Mouse (Mus musculus): Measurements from ENCODE around the gene Zfp784. TPM values are rescaled to one million over a fixed set of nuclear protein-coding genes. Genes with fewer than 3 reads are reported as not detected.
"Not testable (repeated sequence)": the region's sequence is repeated elsewhere in the genome, so short reads cannot be mapped to it uniquely, and the experiment has no call there.

Gene Zfp784
- polyA plus RNA-seq, 1 experiment from 2014 or later = 10.8 TPM

GRCm38 (mm10) chr7:5080010-5080751 is 41.9 kb upstream of the Zfp784 start, which contains the start of gene Epn1:
Gene Epn1 (plus strand): TSS chr7:5080235.
- ATAC-seq = peak; percentile 97
- WGBS = 1% methylated on average over 57 of the region's 81 CpGs
- peaks cover 24% of the 10 kb centered on the region for H3K4me1 ChIP-seq (ENCODE audit: control insufficient read depth, insufficient read depth, low read length)
- no peaks in the 10 kb centered on the region for H3K27me3 ChIP-seq (ENCODE audit: control insufficient read depth, insufficient read depth, low read depth, low read length)
- peak within 1 kb of the TSS; percentile 63 for H3K4me2 ChIP-seq (ENCODE audit: low read length)
- peak within 1 kb of the TSS; percentile 96 for H3K9ac ChIP-seq (ENCODE audit: low read depth, low read length)
- H3K36me3 ChIP-seq (ENCODE audit: control insufficient read depth, insufficient read depth, low read length) = peaks cover 13% of the 10 kb centered on the region
- H3K9me3 ChIP-seq (replicated peaks; ENCODE audit: control insufficient read depth, low read length, poor library complexity, severe bottlenecking) = no peaks in the 10 kb centered on the region
- peak within 1 kb of the TSS; percentile 89 for H3K27ac ChIP-seq (ENCODE audit: low read length)
- peak within 1 kb of the TSS; percentile 99 for H3K4me3 ChIP-seq (ENCODE audit: low read depth, low read length)

GRCm38 (mm10) chr7:5079365-5080009 is 41.2 kb upstream of the Zfp784 start:
- H3K4me2 ChIP-seq (ENCODE audit: low read length) = peak overlapping the region; percentile 63
- H3K27ac ChIP-seq (ENCODE audit: low read length) = peak overlapping the region; percentile 89
- H3K4me3 ChIP-seq (ENCODE audit: low read depth, low read length) = peak overlapping the region; percentile 99
- H3K27me3 ChIP-seq (ENCODE audit: control insufficient read depth, insufficient read depth, low read depth, low read length); H3K9me3 ChIP-seq (replicated peaks; ENCODE audit: control insufficient read depth, low read length, poor library complexity, severe bottlenecking): not testable (repeated sequence)
- peaks cover 24% of the 10 kb centered on the region for H3K4me1 ChIP-seq (ENCODE audit: control insufficient read depth, insufficient read depth, low read length)
- peak; percentile 62 for ATAC-seq
- WGBS = 46% methylated on average over 7 of the region's 13 CpGs
- H3K36me3 ChIP-seq (ENCODE audit: control insufficient read depth, insufficient read depth, low read length) = peaks cover 20% of the 10 kb centered on the region
- H3K9ac ChIP-seq (ENCODE audit: low read depth, low read length) = peak overlapping the region; percentile 96

GRCm38 (mm10) chr7:5076931-5077330 is 38.7 kb upstream of the Zfp784 start:
- Histone ChIP-seq H3K4me2 (ENCODE audit: low read length) (no peak overlapping the region), H3K27ac (ENCODE audit: low read length) (no peak overlapping the region), H3K9ac (ENCODE audit: low read depth, low read length) (no peak overlapping the region), H3K4me1 (ENCODE audit: control insufficient read depth, insufficient read depth, low read length) (peaks cover 11% of the 10 kb centered on the region), H3K36me3 (ENCODE audit: control insufficient read depth, insufficient read depth, low read length) (peaks cover 31% of the 10 kb centered on the region), H3K9me3 (replicated peaks; ENCODE audit: control insufficient read depth, low read length, poor library complexity, severe bottlenecking) (no peaks in the 10 kb centered on the region), H3K4me3 (ENCODE audit: low read depth, low read length) (no peak overlapping the region), H3K27me3 (ENCODE audit: control insufficient read depth, insufficient read depth, low read depth, low read length) (no peaks in the 10 kb centered on the region)
- 91% methylated on average over 2 of the region's 2 CpGs for WGBS
- ATAC-seq = no peak

- 96% methylated on average over 5 of the region's 5 CpGs for WGBS
- no peak overlapping the region for H3K9ac ChIP-seq (ENCODE audit: low read depth, low read length)
- ATAC-seq = no peak
- no peak overlapping the region for H3K27ac ChIP-seq (ENCODE audit: low read length)
- H3K36me3 ChIP-seq (ENCODE audit: control insufficient read depth, insufficient read depth, low read length) = peaks cover 46% of the 10 kb centered on the region
- H3K4me2 ChIP-seq (ENCODE audit: low read length) = no peak overlapping the region
- no peaks in the 10 kb centered on the region for H3K4me1 ChIP-seq (ENCODE audit: control insufficient read depth, insufficient read depth, low read length)
- H3K9me3 ChIP-seq (replicated peaks; ENCODE audit: control insufficient read depth, low read length, poor library complexity, severe bottlenecking) = no peaks in the 10 kb centered on the region
- no peaks in the 10 kb centered on the region for H3K27me3 ChIP-seq (ENCODE audit: control insufficient read depth, insufficient read depth, low read depth, low read length)
- no peak overlapping the region for H3K4me3 ChIP-seq (ENCODE audit: low read depth, low read length)
These were observed 36.7 kb upstream of the Zfp784 start for GRCm38 (mm10) chr7:5074984-5075383.

GRCm38 (mm10) chr7:5073586-5073985 is 35.3 kb upstream of the Zfp784 start:
- ATAC-seq = no peak
- H3K9ac ChIP-seq (ENCODE audit: low read depth, low read length) = no peak overlapping the region
- 83% methylated on average over 1 of the region's 1 CpGs for WGBS
- H3K9me3 ChIP-seq (replicated peaks; ENCODE audit: control insufficient read depth, low read length, poor library complexity, severe bottlenecking) = no peaks in the 10 kb centered on the region
- no peaks in the 10 kb centered on the region for H3K4me1 ChIP-seq (ENCODE audit: control insufficient read depth, insufficient read depth, low read length)
- no peak overlapping the region for H3K27ac ChIP-seq (ENCODE audit: low read length)
- H3K36me3 ChIP-seq (ENCODE audit: control insufficient read depth, insufficient read depth, low read length) = peaks cover 53% of the 10 kb centered on the region
- H3K4me3 ChIP-seq (ENCODE audit: low read depth, low read length) = no peak overlapping the region
- H3K4me2 ChIP-seq (ENCODE audit: low read length) = no peak overlapping the region
- no peaks in the 10 kb centered on the region for H3K27me3 ChIP-seq (ENCODE audit: control insufficient read depth, insufficient read depth, low read depth, low read length)

GRCm38 (mm10) chr7:5064886-5065285 is 26.6 kb upstream of the Zfp784 start:
- no peaks in the 10 kb centered on the region for H3K9me3 ChIP-seq (replicated peaks; ENCODE audit: control insufficient read depth, low read length, poor library complexity, severe bottlenecking)
- 96% methylated on average over 6 of the region's 6 CpGs for WGBS
- ATAC-seq = no peak
- H3K4me1 ChIP-seq (ENCODE audit: control insufficient read depth, insufficient read depth, low read length) = peaks cover 32% of the 10 kb centered on the region
- H3K27ac ChIP-seq (ENCODE audit: low read length) = no peak overlapping the region
- no peak overlapping the region for H3K4me3 ChIP-seq (ENCODE audit: low read depth, low read length)
- H3K9ac ChIP-seq (ENCODE audit: low read depth, low read length) = no peak overlapping the region
- H3K4me2 ChIP-seq (ENCODE audit: low read length) = no peak overlapping the region
- H3K36me3 ChIP-seq (ENCODE audit: control insufficient read depth, insufficient read depth, low read length) = peaks cover 23% of the 10 kb centered on the region
- H3K27me3 ChIP-seq (ENCODE audit: control insufficient read depth, insufficient read depth, low read depth, low read length) = no peaks in the 10 kb centered on the region

GRCm38 (mm10) chr7:5062360-5063001 is 24.2 kb upstream of the Zfp784 start:
- H3K4me1 ChIP-seq (ENCODE audit: control insufficient read depth, insufficient read depth, low read length) = peaks cover 49% of the 10 kb centered on the region
- under 1% methylated on average over 51 of the region's 51 CpGs for WGBS
- peak; percentile 22 for ATAC-seq

GRCm38 (mm10) chr7:5061774-5062359 is 23.6 kb upstream of the Zfp784 start, which contains the start of gene U2af2:
Gene U2af2 (plus strand): TSS chr7:5062143.
- Histone ChIP-seq H3K4me1 (ENCODE audit: control insufficient read depth, insufficient read depth, low read length) (peaks cover 51% of the 10 kb centered on the region), H3K36me3 (ENCODE audit: control insufficient read depth, insufficient read depth, low read length) (peaks cover 6% of the 10 kb centered on the region; the same call in 1 of the 2 replicates), H3K27me3 (ENCODE audit: control insufficient read depth, insufficient read depth, low read depth, low read length) (no peaks in the 10 kb centered on the region; the same call in 1 of the 2 replicates), H3K9ac (ENCODE audit: low read depth, low read length) (peak within 1 kb of the TSS; percentile 84), H3K27ac (ENCODE audit: low read length) (peak within 1 kb of the TSS; percentile 99), H3K4me2 (ENCODE audit: low read length) (peak within 1 kb of the TSS; percentile 83), H3K9me3 (replicated peaks; ENCODE audit: control insufficient read depth, low read length, poor library complexity, severe bottlenecking) (no peaks in the 10 kb centered on the region), H3K4me3 (ENCODE audit: low read depth, low read length) (peak within 1 kb of the TSS; percentile 61)
- ATAC-seq = peak; percentile 80
- WGBS = 0% methylated on average over 62 of the region's 65 CpGs

More at GRCm38 (mm10) chr7:5062360-5063001, 24.2 kb upstream of the Zfp784 start:
- Histone ChIP-seq H3K27me3 (ENCODE audit: control insufficient read depth, insufficient read depth, low read depth, low read length) (no peaks in the 10 kb centered on the region; the same call in 1 of the 2 replicates), H3K9ac (ENCODE audit: low read depth, low read length) (peak overlapping the region; percentile 84), H3K4me2 (ENCODE audit: low read length) (peak overlapping the region; percentile 83), H3K27ac (ENCODE audit: low read length) (peak overlapping the region; percentile 99), H3K4me3 (ENCODE audit: low read depth, low read length) (peak overlapping the region; percentile 61), H3K9me3 (replicated peaks; ENCODE audit: control insufficient read depth, low read length, poor library complexity, severe bottlenecking) (no peaks in the 10 kb centered on the region), H3K36me3 (ENCODE audit: control insufficient read depth, insufficient read depth, low read length) (peaks cover 6% of the 10 kb centered on the region; the same call in 1 of the 2 replicates)

Measured in midbrain, embryonic 16.5 days (tissue).